Mouse (Mus musculus): Measurements from ENCODE around the gene Kcnip1.

DNA sequence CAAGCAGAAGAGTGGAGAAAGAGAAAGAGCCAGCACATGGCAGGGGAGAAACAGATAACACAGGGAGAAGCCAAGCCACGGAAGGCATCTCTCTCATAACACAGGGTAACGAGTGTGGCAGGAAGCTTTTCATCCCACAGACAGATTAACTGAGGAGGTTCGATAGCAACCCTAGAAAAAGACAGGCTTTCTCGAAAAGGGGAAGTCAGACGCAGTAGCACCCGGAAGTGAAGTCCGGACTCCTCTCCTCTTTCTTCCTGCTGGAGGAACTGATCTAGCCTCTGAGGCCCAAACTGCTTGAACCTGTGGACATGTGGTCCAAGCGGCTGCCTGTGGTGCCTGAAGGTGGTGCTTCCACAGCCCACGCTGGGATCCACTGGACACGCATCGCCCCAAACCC is 15.3 kb upstream of the Kcnip1 start:
- no peak for TF ChIP-seq CTCF (IDR thresholded peaks at IDR 0.05; ENCODE audit: extremely low read depth, insufficient read depth, low read length)
- no peak for TF ChIP-seq POLR2A (IDR thresholded peaks at IDR 0.05; ENCODE audit: extremely low read depth, insufficient read depth, low read length)
